Mouse (Mus musculus): ENCODE measurements around the gene Ttn. TPM values are rescaled to one million over a fixed set of nuclear protein-coding genes. Genes with fewer than 3 reads are reported as not detected.

Ttn gene
- polyA plus RNA-seq, 1 experiment from 2014 or later = 9.5 TPM

- ATAC-seq (replicated peaks; ENCODE audit: low FRiP score) = no peak
- Histone ChIP-seq H3K9me3 (replicated peaks) (no peaks in the 10 kb centered on the region), H3K36me3 (no peaks in the 10 kb centered on the region), H3K9ac (no peak overlapping the region), H3K4me3 (replicated peaks) (no peak overlapping the region), H3K27ac (no peak overlapping the region), H3K4me2 (no peak overlapping the region), H3K27me3 (no peaks in the 10 kb centered on the region), H3K4me1 (no peaks in the 10 kb centered on the region)
- WGBS = 90% methylated on average over 8 of the region's 8 CpGs
Measured at GRCm38 (mm10) chr2:76896990-76897389, 85.4 kb downstream of the Ttn start.

DNA sequence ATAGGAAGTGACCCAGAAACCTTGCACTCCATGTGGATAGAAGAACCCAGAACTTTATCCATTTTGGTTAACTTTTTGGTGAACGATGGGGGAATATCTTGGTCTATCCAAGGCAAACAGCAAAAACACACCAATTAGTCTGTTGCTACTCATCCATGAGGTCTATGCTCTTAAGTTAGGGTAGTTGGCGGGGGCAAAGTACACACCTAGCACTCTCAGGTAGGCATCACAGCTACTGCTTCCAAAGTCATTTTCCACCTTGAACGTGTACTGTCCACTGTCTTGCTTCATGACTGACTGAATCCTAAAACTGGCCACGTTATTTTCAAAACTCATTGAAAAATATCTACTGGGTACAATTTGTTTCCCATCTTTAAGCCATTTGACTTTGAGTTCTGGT lies 87.0 kb downstream of the Ttn start:
- no peak overlapping the region for H3K9ac ChIP-seq
- H3K4me3 ChIP-seq (replicated peaks) = no peak overlapping the region
- H3K27ac ChIP-seq = no peak overlapping the region
- no peak overlapping the region for H3K4me2 ChIP-seq
- WGBS = 95% methylated on average over 4 of the region's 4 CpGs
- no peaks in the 10 kb centered on the region for H3K9me3 ChIP-seq (replicated peaks)
- no peaks in the 10 kb centered on the region for H3K36me3 ChIP-seq
- H3K27me3 ChIP-seq = no peaks in the 10 kb centered on the region
- H3K4me1 ChIP-seq = no peaks in the 10 kb centered on the region
- ATAC-seq (replicated peaks; ENCODE audit: low FRiP score) = no peak

- 84% methylated on average over 7 of the region's 7 CpGs for WGBS
- no peak overlapping the region for H3K4me2 ChIP-seq
- ATAC-seq (replicated peaks; ENCODE audit: low FRiP score) = no peak
- H3K4me1 ChIP-seq = no peaks in the 10 kb centered on the region
- H3K27me3 ChIP-seq = no peaks in the 10 kb centered on the region
- H3K9me3 ChIP-seq (replicated peaks) = no peaks in the 10 kb centered on the region
- no peak overlapping the region for H3K4me3 ChIP-seq (replicated peaks)
- no peak overlapping the region for H3K27ac ChIP-seq
- no peak overlapping the region for H3K9ac ChIP-seq
- H3K36me3 ChIP-seq = no peaks in the 10 kb centered on the region
Measured at GRCm38 (mm10) chr2:76888721-76889120, 93.6 kb downstream of the Ttn start.

DNA sequence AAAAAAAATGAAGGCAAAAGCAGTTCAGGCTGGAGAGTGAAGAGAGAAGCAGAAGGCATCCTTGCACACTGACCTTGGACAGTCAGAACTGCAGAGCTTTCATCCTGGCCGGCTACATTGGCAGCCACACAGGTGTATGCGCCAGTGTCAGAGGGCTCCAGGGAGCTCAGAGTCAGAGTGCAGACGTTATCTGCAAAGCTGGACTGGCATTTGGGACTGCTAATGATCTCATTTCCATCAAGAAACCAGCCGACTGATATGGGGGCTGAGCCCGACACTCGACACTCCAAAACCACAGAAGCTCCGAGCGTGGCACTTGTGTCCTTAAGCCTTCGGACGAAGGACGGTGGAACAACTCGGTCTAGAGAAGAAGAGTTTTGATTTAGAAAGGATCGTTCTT lies 96.5 kb downstream of the Ttn start:
- 69% methylated on average over 13 of the region's 13 CpGs for WGBS
- ATAC-seq (replicated peaks; ENCODE audit: low FRiP score) = no peak
- H3K27me3 ChIP-seq = no peaks in the 10 kb centered on the region

DNA sequence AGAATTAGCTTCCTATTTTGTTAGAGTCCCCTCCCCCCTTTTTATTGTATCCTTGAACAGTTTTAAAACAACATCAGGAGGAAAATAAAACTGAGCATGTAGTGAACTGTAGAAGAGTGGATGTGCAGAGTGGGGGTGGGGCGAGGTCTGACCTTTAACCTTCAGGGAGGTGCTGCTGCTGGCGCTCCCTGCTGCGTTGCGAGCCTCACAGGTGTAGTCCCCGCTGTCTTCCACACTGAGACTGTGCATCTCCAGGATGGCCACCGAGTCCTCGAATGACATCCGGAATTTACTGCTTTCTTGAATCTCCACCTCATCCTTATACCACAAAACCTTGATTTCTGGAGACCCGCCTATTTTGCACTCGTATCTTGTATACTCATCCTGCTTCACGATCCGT lies 100.9 kb downstream of the Ttn start:
- no peak overlapping the region for H3K9ac ChIP-seq
- 92% methylated on average over 12 of the region's 12 CpGs for WGBS

More for the DNA sequence above, 96.5 kb downstream of the Ttn start:
- H3K27ac ChIP-seq = no peak overlapping the region
- no peaks in the 10 kb centered on the region for H3K9me3 ChIP-seq (replicated peaks)
- H3K4me2 ChIP-seq = no peak overlapping the region
- no peaks in the 10 kb centered on the region for H3K4me1 ChIP-seq
- H3K36me3 ChIP-seq = no peaks in the 10 kb centered on the region
- H3K4me3 ChIP-seq (replicated peaks) = no peak overlapping the region
- H3K9ac ChIP-seq = no peak overlapping the region

GRCm38 (mm10) chr2:76875587-76875986 lies 106.8 kb downstream of the Ttn start:
- no peak overlapping the region for H3K4me3 ChIP-seq (replicated peaks)
- 0 out of 2 replicates have a peak, but pooled peaks cover 3% of the 10 kb centered on the region for H3K4me1 ChIP-seq
- no peaks in the 10 kb centered on the region for H3K36me3 ChIP-seq
- no peaks in the 10 kb centered on the region for H3K27me3 ChIP-seq
- 90% methylated on average over 12 of the region's 12 CpGs for WGBS
- no peaks in the 10 kb centered on the region for H3K9me3 ChIP-seq (replicated peaks)
- H3K4me2 ChIP-seq = no peak overlapping the region
- H3K9ac ChIP-seq = no peak overlapping the region
- H3K27ac ChIP-seq = no peak overlapping the region
- no peak for ATAC-seq (replicated peaks; ENCODE audit: low FRiP score)

More for the DNA sequence above, 100.9 kb downstream of the Ttn start:
- Histone ChIP-seq H3K27me3 (no peaks in the 10 kb centered on the region), H3K36me3 (no peaks in the 10 kb centered on the region), H3K4me2 (no peak overlapping the region), H3K4me1 (no peaks in the 10 kb centered on the region), H3K9me3 (replicated peaks) (no peaks in the 10 kb centered on the region), H3K27ac (no peak overlapping the region), H3K4me3 (replicated peaks) (no peak overlapping the region)
- ATAC-seq (replicated peaks; ENCODE audit: low FRiP score) = no peak

- H3K27me3 ChIP-seq = no peaks in the 10 kb centered on the region
- no peak overlapping the region for H3K9ac ChIP-seq
- no peak overlapping the region for H3K27ac ChIP-seq
- no peaks in the 10 kb centered on the region for H3K4me1 ChIP-seq
- ATAC-seq (replicated peaks; ENCODE audit: low FRiP score) = no peak
- no peak overlapping the region for H3K4me2 ChIP-seq
- H3K36me3 ChIP-seq = no peaks in the 10 kb centered on the region
- 21% methylated on average over 4 of the region's 4 CpGs for WGBS
- no peak overlapping the region for H3K4me3 ChIP-seq (replicated peaks)
- no peaks in the 10 kb centered on the region for H3K9me3 ChIP-seq (replicated peaks)
Measured at GRCm38 (mm10) chr2:76866928-76867327, 115.4 kb downstream of the Ttn start.

GRCm38 (mm10) chr2:76865497-76865896 lies 116.8 kb downstream of the Ttn start:
- Histone ChIP-seq H3K4me1 (no peaks in the 10 kb centered on the region), H3K4me3 (replicated peaks) (no peak overlapping the region), H3K27me3 (no peaks in the 10 kb centered on the region), H3K9me3 (replicated peaks) (no peaks in the 10 kb centered on the region), H3K4me2 (no peak overlapping the region), H3K27ac (no peak overlapping the region), H3K36me3 (no peaks in the 10 kb centered on the region), H3K9ac (no peak overlapping the region)
- 85% methylated on average over 2 of the region's 2 CpGs for WGBS
- no peak for ATAC-seq (replicated peaks; ENCODE audit: low FRiP score)

DNA sequence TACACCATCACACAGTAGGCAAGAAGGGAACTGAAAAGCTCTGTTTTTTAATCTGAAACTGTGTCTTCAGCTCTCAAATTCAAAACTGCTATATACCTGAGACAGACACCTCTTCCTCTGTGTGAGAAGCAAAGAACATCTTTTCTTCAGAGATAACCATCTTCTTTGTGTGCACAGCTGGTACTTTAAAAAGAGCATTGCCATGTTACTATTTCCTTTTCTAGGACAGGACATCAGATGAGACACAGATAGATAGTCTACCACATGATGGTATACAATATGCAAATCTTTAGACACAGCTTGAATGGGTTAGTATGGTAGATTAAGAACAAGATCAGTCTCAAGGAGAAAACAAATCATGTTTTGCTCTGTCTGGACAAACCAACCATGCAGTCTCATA lies 121.0 kb downstream of the Ttn start:
- Histone ChIP-seq H3K36me3 (no peaks in the 10 kb centered on the region), H3K9me3 (replicated peaks) (no peaks in the 10 kb centered on the region), H3K27ac (no peak overlapping the region), H3K4me2 (no peak overlapping the region), H3K27me3 (no peaks in the 10 kb centered on the region), H3K9ac (no peak overlapping the region), H3K4me1 (no peaks in the 10 kb centered on the region), H3K4me3 (replicated peaks) (no peak overlapping the region)
- ATAC-seq (replicated peaks; ENCODE audit: low FRiP score) = no peak

DNA sequence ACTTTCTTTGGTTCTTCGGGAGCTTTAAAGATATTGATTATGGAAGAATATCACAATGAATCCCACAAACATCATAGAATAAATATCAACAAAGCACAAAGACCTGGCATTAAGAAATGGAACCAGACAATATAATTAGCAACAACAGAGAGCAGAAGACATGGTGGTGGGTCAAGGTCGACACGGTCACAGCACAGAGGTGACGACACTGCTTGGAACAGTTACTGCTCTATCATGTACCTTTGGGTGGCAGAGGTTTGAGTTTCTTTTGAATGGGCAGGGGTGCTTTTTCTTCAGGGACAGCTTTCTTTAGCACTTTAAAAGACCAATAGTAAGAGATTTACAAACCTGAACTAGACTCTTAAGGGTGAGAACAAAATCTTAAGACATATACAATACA lies 132.3 kb downstream of the Ttn start:
- ATAC-seq (replicated peaks; ENCODE audit: low FRiP score) = no peak
- H3K27me3 ChIP-seq = no peaks in the 10 kb centered on the region
- H3K9me3 ChIP-seq (replicated peaks) = no peaks in the 10 kb centered on the region
- H3K4me2 ChIP-seq = no peak overlapping the region
- H3K4me1 ChIP-seq = no peaks in the 10 kb centered on the region
- H3K9ac ChIP-seq = no peak overlapping the region
- no peak overlapping the region for H3K4me3 ChIP-seq (replicated peaks)
- H3K36me3 ChIP-seq = no peaks in the 10 kb centered on the region
- H3K27ac ChIP-seq = no peak overlapping the region
- 92% methylated on average over 4 of the region's 4 CpGs for WGBS

DNA sequence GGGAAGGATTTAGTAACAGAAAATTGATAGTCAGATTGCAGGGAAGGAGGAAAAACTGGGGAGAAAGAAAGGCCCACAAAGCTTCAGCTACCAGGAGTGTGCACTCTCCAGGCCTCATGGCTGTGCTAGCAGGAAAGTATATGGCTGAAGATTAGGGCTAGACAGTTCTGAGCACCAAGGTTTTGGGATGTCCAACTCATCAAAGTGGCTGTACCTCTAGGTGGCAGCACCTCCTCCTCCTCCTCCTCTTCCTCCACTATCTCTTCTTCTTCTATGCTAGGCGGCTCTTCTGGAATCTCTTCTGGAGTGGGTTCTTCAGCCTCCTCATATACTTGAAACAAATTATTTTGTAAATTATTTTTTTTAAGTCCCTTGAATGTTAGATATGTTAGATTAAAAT lies 139.2 kb downstream of the Ttn start:
- WGBS = 93% methylated on average over 1 of the region's 1 CpGs
- Histone ChIP-seq H3K27ac (no peak overlapping the region), H3K4me2 (no peak overlapping the region), H3K27me3 (no peaks in the 10 kb centered on the region), H3K9ac (no peak overlapping the region), H3K9me3 (replicated peaks) (no peaks in the 10 kb centered on the region), H3K4me3 (replicated peaks) (no peak overlapping the region), H3K36me3 (no peaks in the 10 kb centered on the region), H3K4me1 (no peaks in the 10 kb centered on the region)
- no peak for ATAC-seq (replicated peaks; ENCODE audit: low FRiP score)

DNA sequence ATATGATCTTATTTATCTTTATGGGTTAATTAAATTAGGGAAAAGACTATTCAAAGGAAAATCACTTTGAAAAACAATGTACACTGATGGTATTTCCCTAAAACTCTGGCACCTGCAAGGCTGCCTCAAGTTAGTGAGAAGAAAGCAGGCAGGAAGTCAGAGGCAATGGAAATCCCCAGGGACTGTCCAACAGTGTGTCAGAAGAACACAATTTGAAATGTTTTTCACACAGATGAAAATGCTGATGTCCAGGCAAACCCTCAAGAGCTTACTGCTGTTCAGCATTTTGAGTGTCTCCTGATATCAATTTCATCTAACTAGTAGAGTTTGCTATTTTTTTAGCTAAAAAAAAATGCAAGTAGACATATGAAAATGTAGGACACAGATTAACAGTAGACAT lies 161.9 kb downstream of the Ttn start:
- no peak overlapping the region for H3K27ac ChIP-seq
- no peaks in the 10 kb centered on the region for H3K36me3 ChIP-seq
- H3K27me3 ChIP-seq = no peaks in the 10 kb centered on the region
- H3K9ac ChIP-seq = no peak overlapping the region
- no peak overlapping the region for H3K4me3 ChIP-seq (replicated peaks)
- H3K4me2 ChIP-seq = no peak overlapping the region
- H3K4me1 ChIP-seq = no peaks in the 10 kb centered on the region
- no peak for ATAC-seq (replicated peaks; ENCODE audit: low FRiP score)
- H3K9me3 ChIP-seq (replicated peaks) = no peaks in the 10 kb centered on the region

DNA sequence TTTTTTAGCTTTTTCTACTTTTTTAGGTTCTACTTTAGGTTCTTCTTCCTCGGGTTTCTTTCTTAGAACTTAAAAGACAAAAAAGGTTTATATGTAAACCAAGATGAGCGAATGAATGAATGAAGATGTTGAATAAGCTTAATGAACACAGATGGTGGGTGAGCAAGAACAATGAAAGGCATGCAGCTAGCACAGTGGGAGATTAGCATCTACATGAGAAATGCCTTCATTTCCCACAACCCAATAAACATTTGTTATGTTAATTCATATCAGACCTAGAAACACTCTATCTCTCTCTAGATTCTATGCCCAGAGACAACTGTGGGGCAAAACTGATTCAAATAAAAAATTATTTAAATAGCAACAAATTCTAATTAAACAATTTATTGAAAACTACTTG lies 164.6 kb downstream of the Ttn start:
- no peaks in the 10 kb centered on the region for H3K27me3 ChIP-seq
- no peaks in the 10 kb centered on the region for H3K4me1 ChIP-seq
- H3K27ac ChIP-seq = no peak overlapping the region
- no peak overlapping the region for H3K4me3 ChIP-seq (replicated peaks)
- H3K9me3 ChIP-seq (replicated peaks) = no peaks in the 10 kb centered on the region
- 54% methylated on average over 2 of the region's 2 CpGs for WGBS
- H3K9ac ChIP-seq = no peak overlapping the region
- no peak for ATAC-seq (replicated peaks; ENCODE audit: low FRiP score)
- H3K36me3 ChIP-seq = no peaks in the 10 kb centered on the region
- H3K4me2 ChIP-seq = no peak overlapping the region

Data from kidney, embryonic 15.5 days (tissue).